9 mouse cellular contexts compared by ENCODE assay signal in the genomic region with DNA sequence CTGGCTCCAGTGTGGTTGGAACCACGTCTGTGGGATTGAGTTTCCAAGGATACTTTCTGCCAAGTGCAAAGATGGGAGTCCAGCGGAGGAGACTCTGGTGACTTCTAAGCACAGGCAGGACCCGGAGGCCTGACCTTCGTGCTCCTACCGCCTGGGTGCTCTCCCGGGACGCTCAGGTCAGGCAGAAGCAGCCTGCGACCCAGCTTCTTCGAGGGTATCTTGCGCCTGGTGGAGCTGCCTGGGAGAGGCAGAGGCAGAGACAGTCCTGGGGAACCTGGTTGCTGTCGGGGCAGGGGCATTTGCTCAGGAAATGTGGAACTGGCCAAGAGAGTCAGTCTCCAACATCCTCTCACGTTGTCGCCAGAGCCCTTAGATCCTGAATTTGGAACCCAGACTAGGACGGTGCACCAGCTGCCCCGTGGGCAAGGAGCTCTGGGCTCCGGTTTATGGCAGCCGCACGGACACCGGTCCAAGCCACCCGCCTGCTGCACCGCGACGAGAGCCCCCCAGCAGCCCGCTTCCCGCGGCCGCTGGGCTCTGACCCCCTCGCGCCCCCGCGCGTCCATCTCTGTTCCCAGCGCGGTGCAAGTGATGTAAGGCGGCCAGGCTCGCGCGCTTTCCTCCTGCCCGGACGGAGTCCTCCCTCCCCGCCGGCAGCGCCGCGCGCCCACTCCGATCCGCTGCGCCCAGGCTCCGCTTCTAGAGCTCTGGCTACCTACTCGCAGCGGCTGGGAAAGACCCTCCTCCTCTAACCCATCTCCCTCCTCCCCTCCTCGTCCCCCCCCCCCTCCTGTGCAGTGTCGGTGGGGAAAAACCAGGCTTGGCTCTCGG. TPM values are rescaled to one million over a fixed set of nuclear protein-coding genes. Genes with fewer than 3 reads are reported as not detected.
DNase-seq lines count a peak whose midpoint lies in the region; ATAC-seq and TF ChIP-seq lines count a peak whose summit lies in the region.
"Had no signal": no experiment of that assay in that cellular context is flagged by ENCODE, and none has a peak within 500 bp of the region (broad histone marks: within the 10 kb centered on the region; RNA-seq: fewer than 3 reads in every experiment).

No protein-coding gene starts in this region.

- no peak overlapping the region for H3K27ac ChIP-seq in heart, embryonic 13.5 days (replicated peaks)
- no peak overlapping the region for H3K27ac ChIP-seq in midbrain, embryonic 12.5 days (replicated peaks)
- H3K27ac ChIP-seq in stomach, embryonic 14.5 days (ENCODE audit: low read length), result no peak overlapping the region

- intact Hi-C loops in left cerebral cortex, postnatal 4 days (cut with DNase I), result loop anchor here (10.0 kb wide), 1 partner anchor 168 kb away; no protein-coding TSS in a partner anchor

- ATAC-seq in heart, embryonic 13.5 days (ENCODE audit: extremely low read depth, insufficient number of reproducible peaks, low FRiP score, low TSS enrichment), result 0 out of 2 replicates have a peak, but pooled peaks have one; percentile 14
- peak; percentile 68 for ATAC-seq in frontal cortex, adult (ENCODE audit: low TSS enrichment)
- ATAC-seq in midbrain, embryonic 12.5 days (ENCODE audit: low FRiP score, low read depth), result peak; percentile 93
- peak; percentile 83; the same call in 1 of the 2 replicates for ATAC-seq in stomach, embryonic 14.5 days (ENCODE audit: insufficient number of reproducible peaks, insufficient read depth, low FRiP score, low read depth)
- ATAC-seq: Patski had no signal

- no peaks in the 10 kb centered on the region for H3K9me3 ChIP-seq in heart, embryonic 13.5 days
- no peaks in the 10 kb centered on the region for H3K9me3 ChIP-seq in midbrain, embryonic 12.5 days
- H3K9me3 ChIP-seq in stomach, embryonic 14.5 days (ENCODE audit: control insufficient read depth, low read depth, low read length), result no peaks in the 10 kb centered on the region

- 3% methylated on average over 51 of the region's 55 CpGs for WGBS in heart, embryonic 13.5 days
- WGBS in midbrain, embryonic 12.5 days, result 3% methylated on average over 52 of the region's 55 CpGs
- WGBS in stomach, embryonic 14.5 days, result 3% methylated on average over 53 of the region's 55 CpGs

- H3K4me1 ChIP-seq in heart, embryonic 13.5 days, result peaks cover 5% of the 10 kb centered on the region
- peaks cover 4% of the 10 kb centered on the region for H3K4me1 ChIP-seq in midbrain, embryonic 12.5 days
- no peaks in the 10 kb centered on the region for H3K4me1 ChIP-seq in stomach, embryonic 14.5 days (ENCODE audit: control insufficient read depth, insufficient read depth, low read length)

- H3K4me2 ChIP-seq in heart, embryonic 13.5 days, result peak overlapping the region; percentile 85
- H3K4me2 ChIP-seq in midbrain, embryonic 12.5 days (replicated peaks), result peak overlapping the region; percentile 88
- H3K4me2 ChIP-seq in stomach, embryonic 14.5 days (replicated peaks; ENCODE audit: low read depth, low read length), result peak overlapping the region; percentile 74

- H3K9ac ChIP-seq in heart, embryonic 13.5 days, result peak overlapping the region; percentile 79
- peak overlapping the region; percentile 54; the same call in 1 of the 2 replicates for H3K9ac ChIP-seq in midbrain, embryonic 12.5 days (replicated peaks)
- 0 out of 2 replicates have a peak overlapping the region, but pooled peaks have one; percentile 14 for H3K9ac ChIP-seq in stomach, embryonic 14.5 days (replicated peaks; ENCODE audit: low read depth, low read length)

- no peak for DNase-seq in heart, adult 18-20 months
- peak; percentile 76 for DNase-seq in brain, embryonic 14.5 days (ENCODE audit: low read depth)
- peak; percentile 54 for DNase-seq in left cerebral cortex, postnatal 4 days
- DNase-seq in gastrocnemius, adult 8-10 months (ENCODE audit: low spot score in 2 of 2), result no peak

- no peak for TF ChIP-seq POLR2A in brain, embryonic 14.5 days (IDR thresholded peaks at IDR 0.05; ENCODE audit: borderline replicate concordance, extremely low read depth, insufficient read depth, insufficient read length, poor library complexity, severe bottlenecking)

- H3K36me3 ChIP-seq in heart, embryonic 13.5 days, result no peaks in the 10 kb centered on the region
- H3K36me3 ChIP-seq in midbrain, embryonic 12.5 days, result no peaks in the 10 kb centered on the region
- no peaks in the 10 kb centered on the region for H3K36me3 ChIP-seq in stomach, embryonic 14.5 days (ENCODE audit: control insufficient read depth, insufficient read depth, low read length)

- TF ChIP-seq CTCF in brain, embryonic 14.5 days (IDR thresholded peaks at IDR 0.05; ENCODE audit: borderline replicate concordance, extremely low read depth, insufficient read depth, insufficient read length), result no peak

- peak overlapping the region; percentile 54 for H3K4me3 ChIP-seq in heart, embryonic 13.5 days
- peak overlapping the region; percentile 49 for H3K4me3 ChIP-seq in midbrain, embryonic 12.5 days
- peak overlapping the region; percentile 39 for H3K4me3 ChIP-seq in stomach, embryonic 14.5 days (ENCODE audit: low read depth, low read length)

- peaks cover 45% of the 10 kb centered on the region for H3K27me3 ChIP-seq in heart, embryonic 13.5 days (replicated peaks)
- peaks cover 39% of the 10 kb centered on the region for H3K27me3 ChIP-seq in midbrain, embryonic 12.5 days
- H3K27me3 ChIP-seq in stomach, embryonic 14.5 days (ENCODE audit: control insufficient read depth, insufficient read depth, low read length), result 0 out of 2 replicates have a peak, but pooled peaks cover 3% of the 10 kb centered on the region

RNA-seq across cellular contexts. Expression of a gene that starts 0.9 kb away (rescaled TPM):
- 1.3 and 1.4 TPM in 2 replicates for polyA plus RNA-seq in heart, embryonic 13.5 days (2015; fragmentation: Nextera tagmentation; extraction: Ambion mirVana)
- total RNA-seq in heart, adult 18-20 months (2021), result not detected
- polyA plus RNA-seq in brain, embryonic 14.5 days (2012; rRNA removed), result 0.30 and 0.43 TPM in 2 replicates
- total RNA-seq in left cerebral cortex, postnatal 4 days (2021), result 1 to 10 TPM; 1.5 to 2.5 TPM
- 0.13 and 0.16 TPM in 2 replicates for polyA plus RNA-seq in midbrain, embryonic 12.5 days (2016; fragmentation: Nextera tagmentation; extraction: Ambion mirVana)
- 0.88 and 1.4 TPM in 2 replicates for polyA plus RNA-seq in stomach, embryonic 14.5 days (2014; fragmentation: Nextera tagmentation; extraction: Ambion mirVana)
- not detected for total RNA-seq in gastrocnemius, adult 8-10 months (2022)
- polyA plus RNA-seq: Patski had no signal

Comparison
In these comparisons a context has a peak if more than half of its experiments do, and no peak if none do; other contexts are left out.
1. ATAC-seq: peak in every context shown above with its lines; median percentile 93 in midbrain, embryonic 12.5 days; 83 in stomach, embryonic 14.5 days; 68 in frontal cortex, adult; 14 in heart, embryonic 13.5 days.
2. H3K9ac ChIP-seq: peak in every context shown above with its lines; median percentile 79 in heart, embryonic 13.5 days; 54 in midbrain, embryonic 12.5 days; 14 in stomach, embryonic 14.5 days.
3. DNase-seq: peak in brain, embryonic 14.5 days (single experiment) and left cerebral cortex, postnatal 4 days (single experiment); none in heart, adult 18-20 months (0 of 2) and gastrocnemius, adult 8-10 months (0 of 2).
4. Peak in every context shown above with its lines, with median percentiles within 50 percentile points of each other: H3K4me2 ChIP-seq and H3K4me3 ChIP-seq.